Mouse (Mus musculus) inflammation-experienced regulatory T-cells, adult 6 months (primary cell): ENCODE measurements around the gene Adam15. TPM values are rescaled to one million over a fixed set of nuclear protein-coding genes. Genes with fewer than 3 reads are reported as not detected.

ENCODE experiments used
- ATAC-seq: one replicate; pipeline ENCODE4 v1.8.0; 2017
- polyA plus RNA-seq, 3 experiments: library from polyadenylated mRNA; unstranded; fragments of 100-300 nt; shearing (Covaris generic); gene quantifications; one replicate each; pipeline ENCODE4 v1.2.1; 2017

The Adam15 gene
- 10 to 100 TPM in 2 of 3 experiments, 1 to 10 TPM in 1; 6.8 to 11.1 (median 10.8) TPM for polyA plus RNA-seq

DNA sequence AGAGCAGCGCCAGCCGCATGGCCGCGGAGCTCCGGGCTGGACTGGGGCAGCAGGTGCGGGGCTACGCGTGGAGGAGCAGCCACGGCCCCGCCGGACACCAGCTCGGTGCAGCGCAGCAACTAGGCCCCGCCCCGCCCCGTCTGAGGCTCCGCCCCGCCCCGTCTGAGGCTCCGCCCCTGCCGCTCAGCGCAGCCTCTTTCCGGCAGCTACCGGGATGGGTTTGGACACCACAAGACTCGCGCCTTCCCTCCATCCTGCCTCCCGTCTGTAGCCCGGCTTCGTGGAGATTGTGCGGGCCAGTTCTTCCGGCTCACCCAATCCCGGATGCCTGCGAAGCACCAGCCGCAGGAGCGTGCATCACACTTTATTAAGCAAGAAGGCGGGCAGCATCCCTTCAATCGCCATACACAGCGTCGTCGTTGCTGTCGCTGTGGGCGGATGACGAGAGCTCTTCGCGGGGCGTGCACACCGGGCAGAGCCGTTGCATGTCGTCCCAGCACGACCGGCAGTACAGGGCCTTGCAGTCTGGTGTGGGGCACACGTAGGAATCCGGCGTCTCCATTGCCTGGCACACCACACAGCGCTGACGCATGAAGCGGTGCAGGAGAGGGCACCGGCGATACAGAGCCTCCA lies at the start of gene Adam15:
Gene Adam15, minus strand, starts transcription at position 128 of the 633 bp plus-strand sequence.
- ATAC-seq: peak; percentile 85

- no peak for ATAC-seq
These were observed 46.8 kb upstream of the Adam15 start for GRCm38 (mm10) chr3:89396654-89397005.

DNA sequence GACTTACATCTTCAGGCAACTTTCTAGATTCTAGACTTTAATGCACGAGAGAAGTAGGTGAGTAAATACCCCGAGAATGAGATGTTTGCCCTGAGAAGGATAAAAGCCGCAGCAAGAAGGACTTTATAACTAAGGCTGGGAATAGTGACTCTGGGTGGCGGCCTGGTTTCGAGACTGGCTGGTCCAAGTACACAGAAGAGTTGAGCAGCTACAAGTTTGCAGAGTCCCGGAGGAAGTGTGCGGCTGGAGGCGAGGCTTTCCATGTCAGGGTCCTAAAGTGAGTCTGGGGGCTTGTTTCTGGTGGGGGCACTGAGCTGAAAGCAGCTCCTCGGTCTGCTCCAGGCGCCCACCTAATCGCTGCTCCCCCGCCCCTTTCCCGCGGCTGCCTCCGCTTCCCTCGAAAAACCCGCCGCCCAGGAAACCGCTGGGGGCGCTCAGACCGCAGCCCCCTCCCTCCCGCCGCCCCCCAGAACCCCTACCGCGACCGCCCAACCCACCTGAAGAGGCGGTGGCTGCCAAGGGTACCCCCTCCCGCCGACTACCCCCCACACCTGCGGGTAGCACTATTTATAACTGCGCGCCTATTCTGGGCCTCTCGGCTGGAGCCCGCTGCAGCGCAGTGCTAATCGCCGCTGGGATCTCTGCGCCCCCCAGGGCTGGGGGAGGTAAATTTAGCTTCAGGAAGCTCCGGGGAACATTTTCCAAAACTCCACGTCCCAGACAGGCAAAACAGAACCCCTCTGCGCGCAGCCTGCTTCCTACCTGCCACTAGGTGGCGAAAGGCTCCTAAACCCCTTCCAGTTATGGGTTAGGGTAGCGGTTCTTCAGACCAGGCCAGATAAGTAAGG lies 46.2 kb upstream of the Adam15 start:
- no peak for ATAC-seq

DNA sequence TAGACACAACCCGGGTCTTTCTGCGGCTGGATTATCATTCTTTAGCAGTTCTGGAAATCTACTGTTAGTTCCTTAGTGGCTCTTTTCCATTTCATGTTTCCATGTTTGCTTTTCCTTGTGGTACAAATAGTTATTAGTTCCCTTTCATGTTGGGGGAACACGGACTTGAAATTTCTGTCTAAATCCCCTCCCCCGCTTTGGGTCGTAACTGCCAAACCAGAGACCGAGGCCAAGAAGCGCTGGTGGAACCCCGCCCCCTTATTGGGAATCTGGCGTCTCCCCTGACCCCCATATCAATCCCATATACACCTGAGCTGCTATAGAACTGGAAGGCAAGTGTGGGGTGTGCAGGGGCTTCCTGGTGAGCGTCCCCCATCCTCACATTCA lies 45.6 kb upstream of the Adam15 start:
- no peak for ATAC-seq

DNA sequence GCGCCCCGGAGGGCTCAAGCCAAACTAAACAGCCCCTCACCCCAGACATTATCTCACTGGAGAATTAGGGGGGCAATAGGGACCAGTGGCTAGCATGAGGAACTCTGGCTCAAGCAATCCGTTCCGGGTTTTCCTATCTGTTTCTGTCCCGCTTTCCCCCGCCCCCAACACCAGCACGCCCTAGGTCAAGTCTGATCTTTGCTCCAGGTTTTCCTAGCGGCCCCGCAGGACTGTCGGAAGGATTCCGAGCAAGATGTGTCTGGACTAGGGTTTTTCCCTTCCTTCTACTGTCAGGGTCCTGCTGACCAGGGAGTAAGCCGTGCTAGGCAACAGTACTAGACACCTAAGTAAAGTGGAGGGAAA lies 45.1 kb upstream of the Adam15 start:
- no peak for ATAC-seq

DNA sequence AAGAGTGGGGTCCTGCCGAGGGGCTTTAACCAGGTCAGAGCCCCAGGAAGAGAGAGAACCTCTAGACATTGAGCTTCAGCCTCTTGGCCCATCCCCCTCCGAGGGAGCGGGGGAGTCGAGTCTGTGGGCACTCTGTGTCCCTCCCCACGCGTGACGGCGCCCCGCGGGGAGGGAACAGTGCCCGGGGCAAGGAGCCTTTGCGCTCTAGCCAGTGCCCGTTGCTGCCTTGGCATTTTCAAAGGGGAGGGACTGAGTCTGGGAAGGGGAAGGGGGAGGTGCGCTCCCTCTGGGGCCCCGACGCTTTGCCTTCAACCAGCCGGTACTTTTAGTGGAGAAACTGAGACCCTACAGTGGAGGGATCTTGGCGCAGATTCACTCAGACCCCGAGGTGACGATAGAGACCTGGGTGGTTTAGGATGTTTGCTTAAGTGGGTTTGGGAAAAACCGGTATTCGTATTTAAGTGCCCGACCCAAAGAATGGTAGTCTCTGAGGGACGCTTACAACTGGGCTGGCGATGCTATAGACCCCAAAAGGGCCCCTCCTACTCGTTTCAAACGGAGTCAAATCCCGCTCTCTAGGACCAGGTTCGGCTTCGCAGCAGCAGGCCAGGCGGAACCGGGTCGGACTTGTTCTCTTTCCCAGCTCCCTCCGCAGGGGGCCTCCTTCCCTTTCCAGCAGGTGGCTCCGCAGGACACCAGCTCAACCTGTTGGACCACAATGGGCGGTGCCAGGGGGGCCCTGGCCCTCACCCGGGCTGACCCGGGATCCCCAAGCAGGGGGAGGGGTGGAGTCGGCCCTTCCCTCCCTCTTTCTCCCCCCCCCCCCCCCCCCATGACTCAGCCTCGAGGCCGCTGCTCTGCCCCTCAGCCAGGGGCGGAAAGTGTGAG lies 44.5 kb upstream of the Adam15 start, which contains the start of gene Zbtb7b:
Gene Zbtb7b, minus strand, starts transcription at position 771 of the 888 bp plus-strand sequence.
- ATAC-seq: peak; percentile 14

DNA sequence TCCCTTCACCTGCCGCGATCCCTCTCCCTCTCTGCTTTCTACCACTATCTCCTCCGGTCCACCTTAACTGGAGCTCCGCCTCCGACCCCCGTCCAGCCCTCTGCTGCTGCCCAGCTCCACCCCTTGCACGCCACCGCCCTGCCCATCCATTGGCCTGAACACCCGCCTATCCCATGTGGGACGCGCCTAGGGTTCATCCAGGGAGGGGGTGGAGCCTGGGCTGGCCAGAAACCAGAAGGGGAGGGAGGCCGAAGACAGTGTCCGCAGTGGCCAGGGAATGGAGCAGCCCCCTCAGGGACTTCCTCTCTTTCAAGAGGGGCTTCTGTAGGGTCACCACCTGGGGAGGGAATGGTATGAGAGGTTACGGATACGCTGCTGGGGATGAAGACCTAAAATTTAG lies 43.8 kb upstream of the Adam15 start:
- peak; percentile 77 for ATAC-seq

- no peak for ATAC-seq
These were observed 43.1 kb upstream of the Adam15 start for GRCm38 (mm10) chr3:89392871-89393311.

DNA sequence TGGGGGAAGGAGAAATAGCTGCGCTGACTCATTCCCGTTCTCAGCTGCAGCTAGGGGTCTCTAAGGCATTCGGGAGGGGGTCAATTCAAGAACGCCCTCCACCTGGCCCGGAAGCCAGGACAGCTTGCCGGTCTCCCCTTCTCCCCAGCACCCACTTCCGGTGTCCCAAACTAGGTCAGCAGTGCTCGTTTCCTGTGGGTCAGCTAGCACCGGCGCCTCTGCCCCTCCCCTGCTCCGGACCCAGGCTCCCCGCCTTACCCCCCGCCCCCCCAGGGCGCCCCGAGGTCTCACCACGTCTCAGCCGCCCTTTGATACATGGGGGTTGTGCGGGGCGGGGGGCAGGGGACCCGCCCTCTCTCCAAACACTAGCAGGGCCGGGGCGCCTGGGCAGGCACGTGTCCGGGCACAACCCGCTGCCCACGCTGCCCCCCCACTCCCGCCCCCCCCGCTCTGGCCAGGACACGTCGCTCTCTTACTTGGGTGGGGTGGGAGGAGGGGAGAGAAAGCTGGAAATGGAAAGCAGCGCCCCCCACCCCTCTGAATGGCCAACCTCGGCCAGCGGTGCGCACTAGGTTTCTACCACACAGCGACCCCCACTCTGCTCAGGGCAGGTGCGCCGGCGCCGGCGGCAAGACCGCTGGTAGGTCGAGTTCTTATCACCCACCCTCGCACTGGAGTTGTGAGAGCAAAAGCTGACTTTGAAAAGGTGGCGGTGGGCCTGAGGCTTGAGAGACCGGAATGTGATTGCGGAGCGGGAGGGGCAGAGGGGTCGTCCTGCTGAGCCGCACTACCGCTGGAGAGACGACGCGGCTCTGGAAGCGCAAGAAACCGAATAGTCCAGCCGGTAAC lies 42.1 kb upstream of the Adam15 start:
- ATAC-seq: no peak

DNA sequence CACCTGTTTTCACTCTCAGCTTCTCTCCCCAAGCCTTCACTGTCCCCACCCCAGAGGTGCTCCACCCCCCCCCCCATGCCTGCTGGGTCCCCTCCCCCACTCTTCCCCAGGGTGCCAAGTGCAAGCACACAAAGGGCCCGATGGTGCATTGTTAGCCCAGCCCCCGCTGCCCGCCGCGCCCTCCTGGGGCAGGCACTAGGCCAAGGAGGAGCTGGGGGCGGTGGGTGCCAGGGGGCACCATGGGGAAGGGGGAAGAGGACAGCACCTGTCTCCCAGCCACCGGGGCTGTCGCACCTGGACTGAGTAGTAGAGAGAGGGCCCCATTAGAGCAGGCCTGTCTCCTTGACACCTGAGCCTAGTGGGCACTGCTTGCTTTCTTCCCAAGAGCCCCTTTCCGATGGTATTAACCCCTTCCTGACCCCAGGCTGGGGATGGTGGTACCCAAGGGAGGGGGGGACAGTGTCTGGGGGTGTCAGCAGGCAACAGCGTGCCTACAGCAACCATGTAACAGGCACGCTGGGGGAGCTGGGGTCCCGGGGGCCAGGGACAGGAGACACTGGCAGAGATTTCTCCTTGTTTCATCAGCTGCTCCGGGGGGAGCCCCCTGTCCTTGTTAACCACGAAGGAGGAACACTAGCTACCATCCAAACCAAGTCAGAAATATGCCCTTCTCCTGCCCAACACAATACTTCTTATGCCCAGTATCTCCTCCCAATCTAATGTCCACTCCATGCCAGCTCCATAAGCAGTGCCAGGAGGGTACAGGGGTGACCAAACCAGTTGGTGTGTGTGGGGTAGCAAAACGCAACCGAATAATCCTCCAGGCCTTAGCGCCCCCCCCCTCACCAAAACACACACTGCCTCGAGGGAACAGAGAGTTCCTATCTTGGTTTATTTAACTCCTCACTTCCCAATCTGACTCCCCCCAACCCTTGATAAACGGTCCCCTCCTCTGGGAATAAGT lies 41.2 kb upstream of the Adam15 start:
- ATAC-seq: no peak

- no peak for ATAC-seq
These were observed 40.3 kb upstream of the Adam15 start for GRCm38 (mm10) chr3:89390111-89390515.

- peak; percentile 47 for ATAC-seq
These were observed 39.3 kb upstream of the Adam15 start for GRCm38 (mm10) chr3:89388901-89389740.

DNA sequence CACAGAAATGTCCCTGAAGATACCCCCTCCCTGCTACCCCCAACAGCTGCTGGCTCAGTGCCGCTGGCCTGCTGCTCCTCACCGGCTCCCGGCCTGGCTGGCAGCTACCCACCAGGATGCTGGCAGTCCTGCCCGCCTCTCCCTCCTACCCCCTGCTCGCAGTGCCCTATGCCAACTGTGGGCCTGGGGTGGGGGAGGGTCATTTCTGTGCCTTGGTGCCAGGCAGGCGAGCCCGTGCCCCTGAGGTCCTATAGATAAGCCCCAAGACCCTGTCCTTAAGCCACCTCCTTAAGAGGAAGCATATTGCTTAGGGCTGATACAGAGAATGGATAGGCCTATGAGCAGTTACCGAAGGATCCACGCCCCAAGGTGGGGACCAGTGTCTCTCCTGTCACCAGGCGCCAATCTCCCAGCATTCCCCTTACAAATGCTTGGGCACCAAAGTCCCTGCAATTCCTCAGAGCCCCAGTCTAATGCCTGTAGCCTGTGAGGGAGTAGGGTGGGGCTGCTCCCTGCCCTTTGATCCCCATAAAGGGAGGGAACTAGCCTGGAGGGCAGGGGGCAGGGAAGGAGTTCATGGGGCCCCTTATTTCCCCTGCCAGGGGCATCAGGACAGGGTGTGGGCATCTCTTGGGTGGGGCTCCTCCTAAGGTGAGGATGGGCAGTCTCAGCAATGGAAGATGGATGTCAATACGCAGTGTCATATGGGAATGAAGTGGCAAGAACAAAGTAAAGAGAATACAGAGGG lies 38.5 kb upstream of the Adam15 start:
- no peak for ATAC-seq

GRCm38 (mm10) chr3:89387632-89388031 lies 37.8 kb upstream of the Adam15 start:
- no peak for ATAC-seq

- no peak for ATAC-seq
These were observed 36.9 kb upstream of the Adam15 start for GRCm38 (mm10) chr3:89386438-89387420.

DNA sequence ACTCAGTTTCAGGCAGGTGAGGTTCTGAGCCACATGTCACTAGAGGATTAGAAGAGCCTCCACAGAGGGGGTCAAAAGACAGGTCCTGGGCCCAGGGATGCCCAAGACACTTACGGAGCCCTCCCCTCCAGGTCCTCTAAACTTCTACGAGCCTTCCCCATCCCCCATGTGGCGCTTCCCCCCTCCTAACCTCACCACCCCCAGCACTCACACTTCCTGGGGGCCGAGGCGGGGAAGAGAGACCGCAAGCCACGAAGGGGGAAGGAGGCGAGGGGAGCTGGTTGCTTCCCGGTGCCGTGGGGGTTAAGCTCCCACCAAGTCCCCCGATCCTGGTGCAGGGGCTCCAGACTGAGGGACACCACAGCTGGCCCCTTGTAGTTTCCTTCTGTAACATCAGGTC lies 35.7 kb upstream of the Adam15 start:
- ATAC-seq: no peak

DNA sequence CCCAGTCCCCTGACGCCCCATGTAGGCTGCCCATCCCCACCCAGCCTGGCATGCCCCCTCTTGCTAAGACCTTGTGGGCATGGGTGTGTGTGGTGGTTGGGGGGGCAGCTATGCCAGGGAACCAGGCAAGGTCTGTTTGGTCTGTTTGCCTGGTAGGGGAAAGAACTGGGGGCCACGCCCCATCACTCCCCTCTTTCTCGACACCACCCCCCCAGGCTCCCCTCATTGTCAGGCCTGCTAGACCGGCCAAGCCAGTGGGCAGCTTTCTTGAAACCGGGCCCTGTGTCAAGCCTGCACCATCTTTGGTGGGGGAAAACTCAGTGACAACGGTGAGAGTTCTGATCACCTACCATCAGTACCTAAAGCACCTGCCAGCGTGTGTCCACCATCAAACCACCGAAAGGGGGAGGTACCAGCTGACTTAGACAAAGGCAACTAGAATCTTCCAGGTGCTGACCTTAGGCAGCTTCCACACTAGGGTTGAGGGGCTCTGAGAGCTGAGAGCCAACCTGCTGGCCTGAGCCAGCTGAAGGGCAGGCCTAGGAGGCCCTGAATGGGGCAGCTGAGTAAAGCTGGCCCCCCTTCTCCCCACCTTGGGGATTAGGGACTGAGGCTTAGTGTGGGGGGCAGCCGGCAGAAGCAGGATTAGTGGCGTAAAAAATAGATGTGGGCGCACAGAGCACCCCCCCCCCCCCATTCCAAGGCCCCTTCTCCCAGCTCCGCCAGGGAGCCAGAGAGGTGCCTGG lies 34.7 kb upstream of the Adam15 start:
- no peak for ATAC-seq
